Mouse (Mus musculus) CD4-positive helper T cell, adult 2 months (primary cell): ENCODE measurements at regions not wholly inside any gene's neighbourhood (a gene's known extent, or its start where the extent isn't known, plus 50 kb on each side); places are given as distances from the start of the nearest gene placed in this dataset.

ENCODE experiments used
- DNase-seq: peaks from one replicate; pipeline ENCODE4 v3.0.0-alpha.2; 2012; ENCODE audit warnings: low read depth, missing footprints, low spot score

DNA sequence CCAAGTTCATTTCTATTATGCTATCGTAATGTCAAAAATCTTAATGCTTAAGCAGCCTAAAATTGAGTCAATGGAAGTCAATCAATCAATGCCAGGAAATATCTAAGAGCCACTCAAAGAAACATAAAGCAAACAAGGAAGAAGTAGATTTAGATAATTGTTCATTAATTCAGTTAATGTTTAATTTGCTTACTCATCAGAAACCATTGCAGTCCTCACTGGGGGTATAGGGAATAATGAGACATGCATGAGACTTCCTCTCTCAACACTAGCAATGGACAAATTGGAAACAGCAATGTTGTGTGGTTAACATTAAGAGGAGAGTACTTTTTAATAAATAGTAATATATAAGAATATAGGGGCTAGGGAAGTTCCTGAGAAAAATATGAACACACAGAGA, 209.9 kb downstream of the Etaa1 start:
- no peak for DNase-seq

- DNase-seq: no peak
These were observed 203.3 kb downstream of the Etaa1 start for GRCm38 (mm10) chr11:17750345-17750744.

GRCm38 (mm10) chr11:17759224-17759623, 194.5 kb downstream of the Etaa1 start:
- DNase-seq: no peak

- DNase-seq: no peak
These were observed 190.3 kb downstream of the Etaa1 start for GRCm38 (mm10) chr11:17763411-17763810.

- DNase-seq: no peak
These were observed 189.5 kb downstream of the Etaa1 start for GRCm38 (mm10) chr11:17764146-17764545.

GRCm38 (mm10) chr11:17768345-17768759, 185.3 kb downstream of the Etaa1 start:
- DNase-seq: no peak

DNA sequence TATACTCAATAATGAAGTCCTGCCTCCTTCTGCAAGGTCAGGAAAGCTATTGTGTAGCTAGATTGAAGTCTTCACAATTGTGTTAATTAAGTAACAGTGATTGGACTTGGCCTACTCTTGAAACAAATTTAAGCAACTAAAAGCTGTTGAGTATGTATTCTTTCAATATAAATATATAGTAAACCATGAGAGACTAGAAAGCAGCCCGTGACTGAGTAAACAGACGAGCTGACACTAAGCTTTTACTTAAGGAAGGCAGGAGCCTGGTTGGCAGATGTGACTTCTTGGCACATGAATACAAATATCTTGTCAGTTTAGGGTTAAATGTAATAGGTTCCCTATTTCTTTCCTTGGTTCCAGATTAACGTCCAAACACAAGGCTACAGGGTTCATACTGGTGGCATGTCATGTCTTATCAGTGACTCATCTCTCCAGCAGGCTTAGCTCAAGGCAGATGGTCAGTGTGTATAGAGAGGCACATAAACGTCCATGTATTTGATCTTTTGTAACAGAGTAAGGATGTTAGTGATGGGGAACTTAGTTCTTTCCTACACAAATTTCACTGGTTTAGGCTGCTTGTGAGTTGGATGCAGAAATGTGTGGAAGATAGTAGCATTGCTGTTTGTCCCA, 184.7 kb downstream of the Etaa1 start:
- no peak for DNase-seq

DNA sequence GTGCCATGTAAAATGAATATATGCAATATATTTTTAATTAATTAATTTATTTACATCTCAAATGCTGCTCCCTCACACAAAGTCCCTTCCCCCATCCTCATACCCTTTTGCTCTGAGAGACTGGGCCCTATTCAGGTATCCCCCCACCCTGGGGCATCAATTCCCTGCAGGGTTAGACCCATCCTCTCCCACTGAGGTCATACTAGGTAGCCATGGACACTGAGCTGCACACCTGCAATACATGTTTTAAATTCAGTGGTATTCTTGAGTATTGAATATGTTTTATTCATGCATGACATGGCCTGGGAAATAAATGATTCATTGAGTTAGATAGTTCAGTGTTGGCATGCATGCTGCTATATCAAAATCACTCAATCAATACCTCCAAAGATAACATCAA, 156.0 kb downstream of the Etaa1 start:
- no peak for DNase-seq

DNA sequence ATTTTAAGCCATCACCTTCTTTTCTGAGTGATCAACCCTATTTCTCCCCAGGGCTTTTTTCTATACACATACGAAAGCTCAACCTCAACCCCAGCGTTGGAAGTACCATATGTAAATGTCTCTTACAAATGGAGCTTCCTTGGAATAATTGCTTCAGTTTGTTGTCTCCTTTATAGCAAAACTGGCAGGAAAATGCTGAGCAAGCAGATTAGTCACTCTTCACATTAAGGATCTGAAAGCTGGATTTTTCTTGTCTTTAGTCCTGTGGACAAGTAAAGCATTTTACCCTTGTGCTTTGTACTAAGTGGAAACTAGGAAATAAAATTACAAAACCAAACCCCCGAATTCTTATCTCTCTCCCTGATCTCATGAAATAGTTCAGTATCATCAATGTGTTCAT, 145.8 kb downstream of the Etaa1 start:
- no peak for DNase-seq

DNA sequence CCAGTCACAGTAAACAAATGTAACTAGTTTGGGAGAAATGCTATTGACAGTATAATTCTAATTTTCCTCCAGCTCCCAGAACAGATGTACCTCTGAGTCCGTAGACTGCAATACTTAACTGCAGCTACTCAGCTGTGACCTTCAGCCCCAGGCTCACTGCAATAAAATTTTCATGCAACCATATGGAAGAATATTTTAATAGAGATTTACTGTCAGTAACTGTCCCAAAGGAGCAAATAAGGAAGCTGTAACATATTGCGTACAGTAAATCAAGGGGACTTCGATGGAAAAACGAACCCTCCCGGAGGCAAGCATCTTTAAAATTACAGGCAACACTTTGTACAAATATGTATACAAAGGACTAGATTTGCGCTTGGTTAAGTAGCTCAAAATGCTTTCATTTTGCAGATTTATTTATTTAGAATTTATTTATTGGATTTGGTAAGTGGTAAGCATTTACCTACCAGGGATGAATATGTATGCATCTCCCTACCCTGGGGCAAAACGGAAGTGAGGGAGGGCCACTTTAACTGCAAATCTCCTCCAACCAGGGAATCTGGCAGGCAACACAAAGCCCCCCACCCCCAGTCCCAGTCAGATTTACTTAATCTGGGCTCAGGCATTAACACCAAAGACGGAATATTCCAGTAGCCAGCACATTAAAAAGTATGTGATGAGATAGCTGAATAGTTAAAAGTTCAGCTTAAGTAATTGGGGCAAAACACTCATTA, 141.7 kb downstream of the Etaa1 start:
- no peak for DNase-seq

DNA sequence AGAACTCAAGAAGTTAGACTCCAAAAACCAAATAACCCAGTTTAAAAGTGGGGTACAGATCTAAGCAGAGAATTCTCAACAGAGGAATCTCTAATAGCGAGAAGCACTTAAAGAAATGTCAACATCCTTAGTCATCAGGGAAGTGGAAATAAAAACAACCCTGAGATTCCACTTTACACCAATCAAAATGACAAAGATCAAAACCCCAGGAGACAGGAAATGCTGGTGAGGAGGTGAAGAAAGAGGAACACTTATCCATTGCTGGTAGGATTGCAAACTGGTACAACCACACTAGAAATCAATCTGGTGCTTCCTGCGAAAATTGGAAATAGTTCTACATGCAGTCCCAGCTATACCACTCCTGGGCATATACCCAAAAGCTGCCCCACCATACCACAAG, 111.0 kb downstream of the Etaa1 start:
- no peak for DNase-seq

GRCm38 (mm10) chr11:17852405-17852804, 101.3 kb downstream of the Etaa1 start:
- peak; percentile 3 for DNase-seq

DNA sequence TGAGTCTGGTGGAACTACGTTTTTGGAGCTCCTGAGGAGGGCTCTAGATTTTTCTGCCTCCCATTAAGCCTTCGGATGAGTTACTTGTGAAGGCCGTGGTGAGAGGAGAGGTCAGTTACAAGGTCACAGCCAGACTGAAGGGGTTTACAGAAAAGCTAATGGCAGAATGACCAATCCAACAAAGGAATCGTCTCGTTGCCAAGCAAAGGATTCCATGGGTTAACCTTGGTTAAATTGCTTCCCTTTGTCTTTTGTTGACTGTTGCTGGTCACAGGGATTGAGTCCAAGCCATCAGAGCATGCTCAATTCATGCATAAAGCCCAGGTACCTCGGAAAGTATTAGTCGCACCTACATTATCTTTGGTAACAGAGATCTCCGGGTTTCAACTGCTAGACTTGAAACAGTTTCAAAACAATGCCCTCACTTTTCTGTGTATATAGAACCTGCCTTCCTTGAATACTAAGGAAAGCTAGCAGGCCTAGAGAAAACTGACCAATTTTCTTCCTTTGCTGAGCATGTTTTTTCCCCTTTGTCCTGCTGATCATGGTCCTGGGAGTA, 100.3 kb downstream of the Etaa1 start:
- DNase-seq: no peak

- no peak for DNase-seq
These were observed 99.8 kb downstream of the Etaa1 start for GRCm38 (mm10) chr11:17853832-17854231.

DNA sequence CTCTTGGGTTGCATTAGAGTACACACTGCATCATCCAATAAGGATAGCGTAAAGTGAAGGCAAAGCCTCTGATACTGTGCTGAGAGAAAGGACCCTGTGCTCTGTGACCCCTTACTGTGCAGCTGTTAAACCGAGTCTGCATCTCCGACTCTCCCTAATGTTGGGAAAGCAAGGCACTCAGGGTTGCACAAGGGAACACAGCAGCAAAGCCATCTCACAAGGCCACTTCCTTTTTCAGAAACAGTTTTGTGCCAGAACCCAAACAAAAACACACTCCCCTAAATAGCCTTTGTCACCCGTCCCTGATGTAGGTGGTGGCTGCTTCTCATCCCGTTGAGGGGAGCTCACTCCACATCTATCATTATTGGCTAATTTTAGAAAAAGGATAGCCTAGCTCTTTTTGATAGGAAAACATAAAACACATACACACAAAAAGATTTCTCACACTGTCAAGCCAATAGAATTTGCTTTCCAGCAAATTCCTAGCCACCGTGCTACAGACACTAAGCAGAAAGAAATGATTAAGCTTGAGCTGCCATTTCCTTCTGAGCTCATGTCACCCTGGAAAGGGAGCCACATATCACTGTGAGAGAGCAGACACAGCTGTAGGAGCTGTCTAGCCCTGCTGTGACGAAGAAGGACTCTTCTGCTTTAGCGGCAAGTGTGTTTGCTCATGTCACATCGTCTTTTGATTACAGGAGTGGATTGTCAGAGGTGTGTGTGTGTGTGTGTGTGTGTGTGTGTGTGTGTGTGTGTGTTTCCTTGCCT, 94.1 kb downstream of the Etaa1 start:
- no peak for DNase-seq

DNA sequence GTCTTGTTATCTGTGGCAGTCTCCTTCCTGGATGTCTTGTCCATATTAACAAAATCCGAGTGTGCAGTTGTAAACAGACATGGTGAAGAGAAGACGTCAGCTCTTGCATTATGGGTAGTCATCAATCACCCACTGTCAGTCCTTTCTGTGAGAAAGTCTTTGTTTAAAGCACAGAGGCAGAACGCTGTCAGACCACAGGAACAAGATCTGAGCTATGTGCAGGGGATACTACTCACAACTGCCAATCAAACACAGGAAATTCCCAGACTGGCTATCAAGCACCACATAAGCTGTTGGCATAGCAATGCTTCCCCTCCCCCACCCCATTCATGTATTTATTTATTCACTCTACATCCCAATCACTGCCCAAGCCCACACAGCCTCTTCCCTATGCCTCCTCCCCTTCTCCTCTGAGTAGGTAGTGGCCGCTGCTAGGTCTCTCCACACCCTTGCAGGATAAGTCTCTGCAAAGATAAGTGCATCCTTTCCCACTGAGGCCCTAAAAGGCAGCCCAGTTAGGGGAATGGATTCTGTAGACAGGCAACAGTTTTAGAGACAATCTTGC, 88.8 kb downstream of the Etaa1 start:
- no peak for DNase-seq

DNA sequence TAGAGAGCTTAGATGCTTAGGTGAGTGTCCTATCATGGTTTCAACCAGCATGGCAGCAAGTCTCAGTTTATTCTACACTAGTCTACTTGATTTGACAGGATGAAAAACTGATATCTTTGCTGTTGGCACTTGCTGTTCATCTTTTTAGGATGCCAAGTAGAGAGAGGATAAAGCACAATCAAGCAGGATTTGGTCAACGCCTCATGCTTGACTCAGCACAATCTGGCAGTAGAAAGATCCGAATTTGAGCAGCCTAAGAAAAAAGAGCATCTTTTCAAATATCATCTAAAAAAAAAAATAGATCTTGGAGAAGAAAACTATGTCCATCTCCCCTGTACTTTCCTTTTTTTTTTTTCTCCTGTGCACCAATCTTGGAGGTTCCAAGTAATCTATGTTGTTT, 83.0 kb downstream of the Etaa1 start:
- DNase-seq: no peak

- DNase-seq: no peak
These were observed 81.8 kb downstream of the Etaa1 start for GRCm38 (mm10) chr11:17871920-17872319.

DNA sequence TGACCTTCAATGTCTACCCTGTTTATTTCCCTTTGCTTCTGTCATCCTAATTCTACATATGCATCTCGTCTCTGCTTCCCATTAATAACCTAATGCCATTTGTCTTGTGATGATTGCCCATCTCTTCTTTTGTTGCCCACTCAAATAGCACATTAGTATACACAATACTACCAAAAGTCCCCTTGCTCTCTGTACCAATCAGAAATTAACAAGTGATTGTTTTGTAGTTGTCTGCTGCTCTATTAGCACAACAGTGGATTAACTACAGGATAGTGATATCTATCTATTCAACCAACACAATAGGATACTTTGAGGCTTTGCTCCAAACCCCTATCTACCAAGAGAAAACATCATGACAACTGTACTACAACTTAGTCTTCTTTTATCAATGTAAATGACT, 70.4 kb downstream of the Etaa1 start:
- no peak for DNase-seq
